ENCODE assay signal across 24 mouse cellular contexts in the genomic region with DNA sequence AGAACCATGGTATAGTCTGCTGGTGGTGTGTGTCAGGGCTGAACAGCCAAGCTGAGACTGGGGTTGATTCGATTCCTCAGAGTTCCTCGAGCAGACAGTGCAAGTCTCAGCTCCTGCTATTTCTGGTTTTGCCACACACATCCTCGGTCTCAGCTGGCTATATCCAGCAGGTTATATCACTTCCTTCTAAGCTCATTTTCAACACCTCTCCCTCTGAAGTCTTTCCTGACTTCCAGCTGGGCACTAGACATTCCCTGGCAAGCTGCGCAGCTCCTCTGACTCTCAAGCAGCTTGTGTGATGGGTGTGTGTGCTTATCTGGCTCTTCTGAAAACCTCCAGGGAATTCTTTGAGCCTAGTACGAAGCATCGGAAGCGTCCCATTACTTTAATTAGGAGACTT. TPM values are rescaled to one million over a fixed set of nuclear protein-coding genes. Genes with fewer than 3 reads are reported as not detected.
DNase-seq lines count a peak whose midpoint lies in the region; ATAC-seq lines count a peak whose summit lies in the region.
"Had no signal": no experiment of that assay in that cellular context is flagged by ENCODE, and none has a peak within 500 bp of the region (broad histone marks: within the 10 kb centered on the region; RNA-seq: fewer than 3 reads in every experiment).

No protein-coding gene starts in this region.

- no peak overlapping the region for H3K9ac ChIP-seq in midbrain, embryonic 14.5 days (replicated peaks; ENCODE audit: low read length)
- H3K9ac ChIP-seq in kidney, embryonic 14.5 days (ENCODE audit: low read depth, low read length): no peak overlapping the region
- H3K9ac ChIP-seq: forebrain, postnatal 0 days; hindbrain, embryonic 13.5 days; limb, embryonic 13.5 days; liver, embryonic 15.5 days; midbrain, embryonic 12.5 days; stomach, embryonic 15.5 days had no signal

- intact Hi-C loops in heart, postnatal 36 days (cut with DNase I): no loop called here

- no peaks in the 10 kb centered on the region for H3K4me1 ChIP-seq in midbrain, embryonic 14.5 days (ENCODE audit: control insufficient read depth, insufficient read depth, low read length)
- no peaks in the 10 kb centered on the region for H3K4me1 ChIP-seq in kidney, embryonic 14.5 days (ENCODE audit: control insufficient read depth, insufficient read depth, low read length)
- H3K4me1 ChIP-seq: embryonic facial prominence, embryonic 10.5 days; limb, embryonic 13.5 days; liver, embryonic 15.5 days; stomach, embryonic 15.5 days had no signal

- no peak overlapping the region for H3K27ac ChIP-seq in midbrain, embryonic 14.5 days (replicated peaks; ENCODE audit: low read depth, low read length)
- no peak overlapping the region for H3K27ac ChIP-seq in kidney, embryonic 14.5 days (ENCODE audit: low read depth, low read length)
- H3K27ac ChIP-seq: embryonic facial prominence, embryonic 10.5 days; hindbrain, embryonic 13.5 days; limb, embryonic 13.5 days; liver, embryonic 15.5 days; midbrain, embryonic 12.5 days; stomach, embryonic 15.5 days had no signal

- ATAC-seq in frontal cortex, adult (ENCODE audit: low TSS enrichment): peak; percentile 95
- no peak for ATAC-seq in midbrain, embryonic 14.5 days (ENCODE audit: low FRiP score, low TSS enrichment)
- no peak for ATAC-seq in kidney, embryonic 14.5 days (ENCODE audit: low FRiP score, low TSS enrichment)
- ATAC-seq: forebrain, postnatal 0 days; intestine, postnatal 0 days; Patski had no signal

- H3K4me2 ChIP-seq in midbrain, embryonic 14.5 days (ENCODE audit: low read length): no peak overlapping the region
- no peak overlapping the region for H3K4me2 ChIP-seq in kidney, embryonic 14.5 days (replicated peaks; ENCODE audit: low read depth, low read length)
- H3K4me2 ChIP-seq: hindbrain, embryonic 13.5 days; limb, embryonic 13.5 days; liver, embryonic 15.5 days; midbrain, embryonic 12.5 days; stomach, embryonic 15.5 days had no signal

- peaks cover 84% of the 10 kb centered on the region for H3K36me3 ChIP-seq in midbrain, embryonic 14.5 days (ENCODE audit: control insufficient read depth, insufficient read depth, low read length)
- no peaks in the 10 kb centered on the region for H3K36me3 ChIP-seq in kidney, embryonic 14.5 days (ENCODE audit: control insufficient read depth, insufficient read depth, low read length)
- H3K36me3 ChIP-seq: embryonic facial prominence, embryonic 10.5 days; limb, embryonic 13.5 days; liver, embryonic 15.5 days; stomach, embryonic 15.5 days had no signal

- H3K27me3 ChIP-seq in midbrain, embryonic 14.5 days (ENCODE audit: control insufficient read depth, insufficient read depth, low read length): no peaks in the 10 kb centered on the region
- no peaks in the 10 kb centered on the region for H3K27me3 ChIP-seq in kidney, embryonic 14.5 days (ENCODE audit: control insufficient read depth, insufficient read depth, low read length)
- H3K27me3 ChIP-seq: hindbrain, embryonic 13.5 days; limb, embryonic 13.5 days; liver, embryonic 15.5 days; midbrain, embryonic 12.5 days; Patski; stomach, embryonic 15.5 days had no signal

- 87% methylated on average over 7 of the region's 7 CpGs for WGBS in midbrain, embryonic 14.5 days
- 78% methylated on average over 7 of the region's 7 CpGs for WGBS in kidney, embryonic 14.5 days

- no peak overlapping the region for H3K4me3 ChIP-seq in midbrain, embryonic 14.5 days (replicated peaks; ENCODE audit: low read depth, low read length)
- no peak overlapping the region for H3K4me3 ChIP-seq in kidney, embryonic 14.5 days (ENCODE audit: low read length)
- H3K4me3 ChIP-seq: embryonic facial prominence, embryonic 10.5 days; erythroblast, embryonic 14.5 days; hindbrain, embryonic 13.5 days; limb, embryonic 13.5 days; liver, embryonic 15.5 days; midbrain, embryonic 12.5 days; stomach, embryonic 15.5 days had no signal

- no peaks in the 10 kb centered on the region for H3K9me3 ChIP-seq in midbrain, embryonic 14.5 days (ENCODE audit: control insufficient read depth, low read length)
- no peaks in the 10 kb centered on the region for H3K9me3 ChIP-seq in kidney, embryonic 14.5 days (ENCODE audit: control insufficient read depth, low read length)
- H3K9me3 ChIP-seq: embryonic facial prominence, embryonic 10.5 days; hindbrain, embryonic 13.5 days; limb, embryonic 13.5 days; liver, embryonic 15.5 days; midbrain, embryonic 12.5 days; stomach, embryonic 15.5 days had no signal

- peak; percentile 94 for DNase-seq in heart, adult 11 months
- DNase-seq in heart, postnatal 36 days: no peak
- DNase-seq in heart, postnatal 4 days: peak; percentile 30
- peak; percentile 29 for DNase-seq in right cerebral cortex, postnatal 14 days
- DNase-seq in midbrain, embryonic 14.5 days: no peak
- DNase-seq in cerebellum, adult 9-11 months: no peak
- DNase-seq: cerebellum, postnatal 36 days; forebrain, postnatal 0 days; kidney, postnatal 10 days; lung, postnatal 10 days; spleen, adult 18-20 months; thymus, postnatal 36 days had no signal

RNA-seq across cellular contexts. Expression of gene Scg3, which starts 7.6 kb away (rescaled TPM):
- total RNA-seq in heart, postnatal 36 days (2021): under 1 TPM in 1 of 2 experiments, not detected in 1; 0.64 TPM
- under 1 TPM; 0.52 to 0.64 TPM for total RNA-seq in heart, postnatal 4 days (2021)
- polyA plus RNA-seq in midbrain, embryonic 14.5 days (2014; fragmentation: Nextera tagmentation; extraction: Ambion mirVana): 122 and 125 TPM in 2 replicates
- 0.26 and 0.35 TPM in 2 replicates for polyA plus RNA-seq in kidney, embryonic 14.5 days (2014; fragmentation: Nextera tagmentation; extraction: Ambion mirVana)
- total RNA-seq: granulocyte monocyte progenitor cell, adult 5-6 weeks had no signal
- polyA plus RNA-seq: erythroblast, embryonic 14.5 days; liver, embryonic 15.5 days; Patski had no signal

RNA-seq across cellular contexts. Expression of gene Lysmd2, which starts 50.7 kb away (rescaled TPM):
- 1 to 10 TPM; 7.6 to 10.0 TPM for total RNA-seq in heart, postnatal 36 days (2021)
- total RNA-seq in heart, postnatal 4 days (2021): 10 to 100 TPM; 12.8 to 13.2 TPM
- 29.0 and 34.3 TPM in 2 replicates for polyA plus RNA-seq in midbrain, embryonic 14.5 days (2014; fragmentation: Nextera tagmentation; extraction: Ambion mirVana)
- polyA plus RNA-seq in kidney, embryonic 14.5 days (2014; fragmentation: Nextera tagmentation; extraction: Ambion mirVana): 36.2 and 43.7 TPM in 2 replicates
- polyA plus RNA-seq: erythroblast, embryonic 14.5 days had no signal

Comparison
In these comparisons a context has a peak if more than half of its experiments do, and no peak if none do; other contexts are left out.
1. DNase-seq: peak in heart, adult 11 months (single experiment), heart, postnatal 4 days (single experiment) and right cerebral cortex, postnatal 14 days (single experiment); none in heart, postnatal 36 days (0 of 2), midbrain, embryonic 14.5 days (single experiment) and cerebellum, adult 9-11 months (single experiment).